Mouse (Mus musculus) cerebellum, postnatal 10 days (tissue): ENCODE results near the gene Gm13124.
"Not testable (repeated sequence)": the region's sequence is repeated elsewhere in the genome, so short reads cannot be mapped to it uniquely, and the experiment has no call there.

ENCODE experiments used
- DNase-seq, 2 experiments: peaks; one replicate each; pipeline ENCODE4 v3.0.0; 2021; ENCODE audit warnings: mixed read lengths in 2 of 2

Gm13124 gene

GRCm38 (mm10) chr4:144565034-144565433, at the start of gene Gm13124:
TSS of gene Gm13124 (minus strand) at chr4:144565134.
- DNase-seq: no peak

GRCm38 (mm10) chr4:144614586-144614985, 49.7 kb upstream of the Gm13124 start:
- DNase-seq: no peak

GRCm38 (mm10) chr4:144613407-144613806, 48.5 kb upstream of the Gm13124 start, which contains the start of gene Aadacl4:
TSS of gene Aadacl4 (plus strand) at chr4:144613707.
- DNase-seq: no peak

DNA sequence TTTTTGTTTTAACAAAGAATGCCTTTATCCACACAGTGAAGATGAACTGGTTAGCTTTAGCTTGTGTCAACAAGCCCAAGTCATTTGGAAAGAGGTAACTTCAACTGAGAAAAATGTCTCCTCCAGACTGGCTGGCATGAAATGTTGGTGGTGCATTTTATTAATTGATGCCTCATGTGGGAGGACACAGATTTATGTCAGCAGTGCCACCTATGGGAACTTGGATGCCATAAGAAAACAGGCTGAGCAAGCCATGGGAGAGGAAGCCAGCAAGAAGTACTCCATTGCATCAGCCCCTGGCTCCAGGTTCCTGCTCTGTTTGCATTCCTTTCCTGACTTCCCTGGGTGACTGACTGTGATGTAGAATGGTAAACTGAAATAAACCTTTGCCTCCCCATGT, 27.9 kb upstream of the Gm13124 start:
- DNase-seq: no peak

GRCm38 (mm10) chr4:144586207-144586606, 21.3 kb upstream of the Gm13124 start:
- not testable (repeated sequence) for DNase-seq

DNA sequence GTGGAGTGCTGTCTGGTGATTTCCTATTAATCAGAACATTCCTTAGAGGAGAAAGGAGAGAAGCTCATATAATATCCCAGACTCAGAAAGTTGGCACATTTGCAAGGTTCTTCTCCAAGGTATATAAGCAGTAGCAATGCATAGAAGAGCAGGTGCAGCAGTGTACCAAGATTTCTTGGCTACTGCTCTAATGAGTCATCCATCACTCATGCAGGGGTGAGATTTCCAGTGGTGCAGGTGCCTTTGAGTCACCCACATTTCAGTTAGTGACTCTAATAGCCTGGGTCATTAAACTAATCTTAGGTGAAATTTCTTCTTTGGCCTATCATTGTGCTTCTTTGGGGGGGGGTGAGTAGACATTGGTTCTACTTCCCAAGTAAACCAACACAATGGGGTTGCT, 2.8 kb upstream of the Gm13124 start:
- no peak for DNase-seq

GRCm38 (mm10) chr4:144561205-144561604, 3.7 kb downstream of the Gm13124 start:
- DNase-seq: no peak

- no peak for DNase-seq
Measured at GRCm38 (mm10) chr4:144559792-144560191, 5.1 kb downstream of the Gm13124 start.

DNA sequence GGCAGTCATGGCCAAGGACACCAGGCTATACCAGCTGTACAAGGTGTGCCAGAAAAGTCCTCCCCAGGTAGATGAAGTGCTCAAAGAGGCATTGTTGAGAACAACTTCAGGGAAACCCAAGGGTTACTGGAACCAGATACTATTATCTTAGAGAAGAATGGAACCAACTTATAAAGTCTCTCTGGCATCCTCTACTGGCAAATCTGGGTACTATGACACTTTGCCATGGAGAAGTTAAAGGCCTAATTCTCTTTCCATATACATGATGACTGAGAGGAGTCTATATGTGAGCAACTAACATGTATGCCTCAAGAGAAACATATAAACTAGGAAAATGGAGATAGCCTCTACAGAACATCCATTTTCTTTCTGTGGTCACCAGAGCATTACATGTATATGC, 13.8 kb downstream of the Gm13124 start:
- no peak for DNase-seq

DNA sequence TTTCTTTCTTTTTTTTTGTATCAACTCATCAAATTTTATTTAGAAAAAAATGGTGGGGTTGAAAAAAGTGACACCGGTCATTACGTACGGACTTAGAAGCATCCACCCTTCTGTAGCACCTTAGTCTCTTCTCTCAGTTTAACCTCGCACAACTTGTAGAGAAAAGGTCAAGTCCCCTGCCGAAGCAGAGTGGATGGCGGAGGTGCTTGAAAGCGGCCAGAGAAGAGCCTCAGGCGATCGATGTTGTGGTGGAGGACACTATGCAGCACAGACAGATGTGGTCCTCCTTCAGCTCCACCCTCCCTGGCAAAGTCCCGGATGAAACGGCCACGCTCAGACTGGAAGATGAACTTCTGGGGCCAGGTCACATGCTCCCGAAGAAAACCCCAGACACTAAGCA, 19.6 kb downstream of the Gm13124 start:
- not testable (repeated sequence) for DNase-seq

DNA sequence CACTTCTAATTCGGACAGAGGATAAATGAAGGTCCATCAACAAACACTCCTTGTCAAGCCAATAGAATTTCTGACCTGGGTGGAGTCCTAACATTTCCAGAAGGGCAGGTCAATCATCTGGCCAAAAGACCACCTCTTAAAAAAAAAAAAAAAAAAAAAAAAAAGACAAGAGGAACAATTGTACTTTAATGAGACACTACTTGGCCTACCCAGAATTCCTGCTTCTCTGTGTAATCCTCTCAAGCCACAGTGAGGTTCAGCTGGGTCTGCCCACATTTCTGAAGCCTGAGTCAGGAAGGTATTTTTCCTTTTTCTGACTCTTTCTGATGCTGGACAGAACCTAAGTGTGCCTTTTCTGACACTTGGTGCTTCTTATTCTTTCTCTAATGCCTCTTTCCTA, 20.2 kb downstream of the Gm13124 start:
- no peak for DNase-seq

DNA sequence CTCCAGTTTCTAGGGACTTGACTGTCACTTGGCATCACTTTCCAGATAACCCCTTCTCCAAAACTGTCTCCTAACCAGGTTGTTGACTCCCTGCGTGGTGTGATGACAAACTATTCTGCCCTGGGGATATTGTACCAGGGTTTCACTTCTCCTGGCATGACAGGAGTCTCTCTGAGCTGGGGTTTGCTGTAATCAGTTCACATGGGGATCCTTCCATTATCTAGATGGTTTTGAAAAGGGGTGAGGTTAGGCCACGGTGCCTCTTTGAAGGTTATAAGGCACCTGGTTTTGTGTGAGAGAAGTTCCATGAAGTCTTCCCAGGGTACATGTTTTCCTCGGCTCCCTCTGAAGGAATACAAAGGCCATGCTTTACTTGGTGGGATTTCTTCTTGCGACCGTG, 45.4 kb downstream of the Gm13124 start, which contains the start of gene 9430007A20Rik:
9430007A20Rik (plus strand) TSS at position 301 of the 400 bp plus-strand sequence.
- no peak for DNase-seq

DNA sequence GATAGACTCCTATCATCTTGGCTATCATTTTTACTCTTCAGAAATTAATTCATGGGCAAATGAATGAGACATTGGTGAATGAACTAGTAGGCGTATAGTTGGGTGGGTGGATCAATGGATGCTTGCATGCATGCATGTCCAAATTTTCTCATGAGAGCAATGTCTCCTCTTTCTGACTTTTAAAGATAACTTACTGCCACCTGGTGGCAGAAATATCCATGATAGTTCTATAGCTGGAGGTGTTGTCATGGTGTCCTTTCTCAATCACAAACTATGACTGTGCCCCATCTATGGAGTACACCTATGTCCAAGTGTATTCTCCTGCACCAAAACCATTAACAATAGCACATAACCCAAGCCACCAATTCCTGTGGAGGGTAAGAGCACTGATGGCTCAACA, 58.4 kb downstream of the Gm13124 start:
- DNase-seq: no peak
